Mouse (Mus musculus) left cerebral cortex, adult 2 months (tissue): ENCODE results near the gene Peli3. TPM values are rescaled to one million over a fixed set of nuclear protein-coding genes. Genes with fewer than 3 reads are reported as not detected.

ENCODE experiments used
- DNase-seq, 2 experiments: peaks; one replicate each; pipeline ENCODE4 v3.0.0; 2021 to 2022; ENCODE audit warnings: low spot score in 2 of 2, mixed read lengths in 1 of 2; ENCODE audit errors: extremely low spot score in 1 of 2
- H3K27ac ChIP-seq: fragments of 200-600 bp; 2 replicates; pipeline ENCODE4 v1.8.1; 2022
- H3K4me3 ChIP-seq: fragments of 200-600 bp; 2 replicates; pipeline ENCODE4 v1.8.1; 2022
- CTCF ChIP-seq: fragments of 200-600 bp; IDR thresholded peaks from 2 replicates; pipeline ENCODE4 v1.8.1; 2022; ENCODE audit warnings: antibody characterized with exemption, mild to moderate bottlenecking, moderate library complexity
- intact Hi-C: fragments of 180-260 bp; cut with DNase I; formaldehyde crosslinking; loops from one replicate; pipeline ENCODE4 v1.15.1; 2025
- total RNA-seq, 2 experiments: library from RNA; stranded (reverse); gene quantifications; 2 replicates each; pipeline ENCODE4 v1.2.3; 2021

Peli3 gene
- total RNA-seq, 2 experiments from 2014 or later: 27.9 to 31.8 TPM

- H3K27ac ChIP-seq: peak overlapping the region; percentile 44
- intact Hi-C loops: no loop called here
- no peak for TF ChIP-seq CTCF
- no peak for DNase-seq
- peak overlapping the region; percentile 78 for H3K4me3 ChIP-seq
Measured at GRCm38 (mm10) chr19:4943253-4943588, 294 bp upstream of the Peli3 start.

GRCm38 (mm10) chr19:4937444-4938310, 5.2 kb downstream of the Peli3 start:
- Histone ChIP-seq H3K27ac (no peak overlapping the region), H3K4me3 (no peak overlapping the region)
- DNase-seq: no peak
- intact Hi-C loops: no loop called here
- TF ChIP-seq CTCF: no peak

GRCm38 (mm10) chr19:4936896-4937295, 6.0 kb downstream of the Peli3 start:
- H3K4me3 ChIP-seq: no peak overlapping the region
- TF ChIP-seq CTCF: no peak
- no peak for DNase-seq
- intact Hi-C loops: no loop called here
- H3K27ac ChIP-seq: no peak overlapping the region

- no peak for DNase-seq
- intact Hi-C loops: no loop called here
- peak overlapping the region; percentile 79 for H3K4me3 ChIP-seq
- no peak overlapping the region for H3K27ac ChIP-seq
- TF ChIP-seq CTCF: no peak
Measured at GRCm38 (mm10) chr19:4928781-4929180, 14.1 kb downstream of the Peli3 start.

- intact Hi-C loops: no loop called here
- H3K4me3 ChIP-seq: peak within 1 kb of the TSS; percentile 79
- no peak for TF ChIP-seq CTCF
- H3K27ac ChIP-seq: peak within 1 kb of the TSS; percentile 81
- DNase-seq: peak; percentile 97 to 98
Measured at GRCm38 (mm10) chr19:4927904-4928531, 14.9 kb downstream of the Peli3 start, which contains the start of gene Dpp3. TSS of gene Dpp3 (minus strand) at chr19:4928287.

GRCm38 (mm10) chr19:4925121-4925860, 17.6 kb downstream of the Peli3 start:
- Histone ChIP-seq H3K27ac (no peak overlapping the region), H3K4me3 (no peak overlapping the region)
- intact Hi-C loops: no loop called here
- no peak for TF ChIP-seq CTCF
- no peak for DNase-seq

- Histone ChIP-seq H3K4me3 (no peak overlapping the region), H3K27ac (no peak overlapping the region)
- no peak for TF ChIP-seq CTCF
- intact Hi-C loops: no loop called here
- no peak for DNase-seq
Measured at GRCm38 (mm10) chr19:4919652-4920051, 23.3 kb downstream of the Peli3 start.

GRCm38 (mm10) chr19:4916827-4917226, 26.1 kb downstream of the Peli3 start:
- no peak for TF ChIP-seq CTCF
- intact Hi-C loops: no loop called here
- DNase-seq: no peak
- Histone ChIP-seq H3K4me3 (no peak overlapping the region), H3K27ac (no peak overlapping the region)

GRCm38 (mm10) chr19:4915924-4916603, 26.9 kb downstream of the Peli3 start:
- Histone ChIP-seq H3K27ac (no peak overlapping the region), H3K4me3 (no peak overlapping the region)
- no peak for DNase-seq
- intact Hi-C loops: no loop called here
- TF ChIP-seq CTCF: no peak

GRCm38 (mm10) chr19:4909376-4909775, 33.6 kb downstream of the Peli3 start:
- no peak overlapping the region for H3K4me3 ChIP-seq
- TF ChIP-seq CTCF: no peak
- DNase-seq: no peak
- intact Hi-C loops: loop anchor here (5.0 kb wide), 1 partner anchor 282 kb away; the partner anchor contains the start of gene Rce1
- no peak overlapping the region for H3K27ac ChIP-seq

GRCm38 (mm10) chr19:4908107-4908506, 34.8 kb downstream of the Peli3 start:
- peak; percentile 58 for TF ChIP-seq CTCF

More at GRCm38 (mm10) chr19:4908107-4908506, 34.8 kb downstream of the Peli3 start:
- Histone ChIP-seq H3K27ac (no peak overlapping the region), H3K4me3 (no peak overlapping the region)
- no peak for DNase-seq
- intact Hi-C loops: loop anchor here (5.0 kb wide), 1 partner anchor 281 kb away; the partner anchor contains the start of gene Rce1
